Mouse (Mus musculus): Measurements from ENCODE around the gene Nudt21. TPM values are rescaled to one million over a fixed set of nuclear protein-coding genes. Genes with fewer than 3 reads are reported as not detected.

Nudt21 gene
- total RNA-seq, 2 experiments from 2014 or later: 47.4 to 52.3 TPM

GRCm38 (mm10) chr8:94010101-94010705, 26.6 kb downstream of the Nudt21 start:
- DNase-seq (ENCODE audit: low spot score in 2 of 2): no peak
- intact Hi-C loops (cut with DNase I): no loop called here

- intact Hi-C loops (cut with DNase I): no loop called here
- DNase-seq (ENCODE audit: low spot score in 2 of 2): no peak
Measured at GRCm38 (mm10) chr8:94009243-94009845, 27.5 kb downstream of the Nudt21 start.

- intact Hi-C loops (cut with DNase I): no loop called here
- DNase-seq (ENCODE audit: low spot score in 2 of 2): peak in 1 of 2 experiments; percentile 40
Measured at GRCm38 (mm10) chr8:94004139-94004538, 32.7 kb downstream of the Nudt21 start.

- no peak for DNase-seq (ENCODE audit: low spot score in 2 of 2)
- intact Hi-C loops (cut with DNase I): no loop called here
Measured at GRCm38 (mm10) chr8:93998961-93999360, 37.9 kb downstream of the Nudt21 start.

GRCm38 (mm10) chr8:93989739-93990138, 47.1 kb downstream of the Nudt21 start:
- intact Hi-C loops (cut with DNase I): no loop called here

GRCm38 (mm10) chr8:93984731-93985130, 52.1 kb downstream of the Nudt21 start:
- DNase-seq (ENCODE audit: low spot score in 2 of 2): no peak
- intact Hi-C loops (cut with DNase I): loop anchor here (5.0 kb wide), 1 partner anchor 392 kb away; no protein-coding TSS in a partner anchor

More at GRCm38 (mm10) chr8:93989739-93990138, 47.1 kb downstream of the Nudt21 start:
- DNase-seq (ENCODE audit: low spot score in 2 of 2): no peak

- intact Hi-C loops (cut with DNase I): loop anchor here (5.0 kb wide), 1 partner anchor 392 kb away; no protein-coding TSS in a partner anchor
- DNase-seq (ENCODE audit: low spot score in 2 of 2): peak in 1 of 2 experiments; percentile 43
Measured at GRCm38 (mm10) chr8:93983827-93984226, 53.0 kb downstream of the Nudt21 start.

- DNase-seq (ENCODE audit: low spot score in 2 of 2): no peak
Measured at GRCm38 (mm10) chr8:93981679-93982215, 55.1 kb downstream of the Nudt21 start.

GRCm38 (mm10) chr8:93980141-93980540, 56.7 kb downstream of the Nudt21 start:
- intact Hi-C loops (cut with DNase I): loop anchor here (5.0 kb wide), 1 partner anchor 388 kb away; no protein-coding TSS in a partner anchor

More at GRCm38 (mm10) chr8:93981679-93982215, 55.1 kb downstream of the Nudt21 start:
- intact Hi-C loops (cut with DNase I): loop anchor here (5.0 kb wide), 1 partner anchor 389 kb away; no protein-coding TSS in a partner anchor

GRCm38 (mm10) chr8:93976446-93977211, 60.2 kb downstream of the Nudt21 start:
- no peak for DNase-seq (ENCODE audit: low spot score in 2 of 2)
- intact Hi-C loops (cut with DNase I): loop anchor here (10.0 kb wide), 1 partner anchor 218 kb away; no protein-coding TSS in a partner anchor

More at GRCm38 (mm10) chr8:93980141-93980540, 56.7 kb downstream of the Nudt21 start:
- no peak for DNase-seq (ENCODE audit: low spot score in 2 of 2)

- DNase-seq (ENCODE audit: low spot score in 2 of 2): no peak
Measured at GRCm38 (mm10) chr8:93975358-93975757, 61.5 kb downstream of the Nudt21 start.

GRCm38 (mm10) chr8:93974602-93975186, 62.1 kb downstream of the Nudt21 start:
- no peak for DNase-seq (ENCODE audit: low spot score in 2 of 2)
- intact Hi-C loops (cut with DNase I): loop anchor here (10.0 kb wide), 1 partner anchor 220 kb away; no protein-coding TSS in a partner anchor

More at GRCm38 (mm10) chr8:93975358-93975757, 61.5 kb downstream of the Nudt21 start:
- intact Hi-C loops (cut with DNase I): loop anchor here (10.0 kb wide), 1 partner anchor 219 kb away; no protein-coding TSS in a partner anchor

GRCm38 (mm10) chr8:93973831-93974375, 62.9 kb downstream of the Nudt21 start:
- intact Hi-C loops (cut with DNase I): loop anchor here (10.0 kb wide), 1 partner anchor 221 kb away; no protein-coding TSS in a partner anchor
- no peak for DNase-seq (ENCODE audit: low spot score in 2 of 2)

GRCm38 (mm10) chr8:93972971-93973734, 63.7 kb downstream of the Nudt21 start:
- peak in 1 of 2 experiments; percentile 65 for DNase-seq (ENCODE audit: low spot score in 2 of 2)
- intact Hi-C loops (cut with DNase I): loop anchor here (10.0 kb wide), 1 partner anchor 222 kb away; no protein-coding TSS in a partner anchor

GRCm38 (mm10) chr8:93972211-93972610, 64.6 kb downstream of the Nudt21 start:
- DNase-seq (ENCODE audit: low spot score in 2 of 2): no peak
- intact Hi-C loops (cut with DNase I): loop anchor here (10.0 kb wide), 1 partner anchor 223 kb away; no protein-coding TSS in a partner anchor

- DNase-seq (ENCODE audit: low spot score in 2 of 2): no peak
- intact Hi-C loops (cut with DNase I): loop anchor here (10.0 kb wide), 1 partner anchor 223 kb away; no protein-coding TSS in a partner anchor
Measured at GRCm38 (mm10) chr8:93971451-93971850, 65.4 kb downstream of the Nudt21 start.

GRCm38 (mm10) chr8:93969626-93970340, 67.0 kb downstream of the Nudt21 start:
- intact Hi-C loops (cut with DNase I): loop anchor here (10.0 kb wide), 1 partner anchor 225 kb away; no protein-coding TSS in a partner anchor
- no peak for DNase-seq (ENCODE audit: low spot score in 2 of 2)
